Mouse (Mus musculus) forebrain, embryonic 11.5 days (tissue): ENCODE results near the gene Gm11060. TPM values are rescaled to one million over a fixed set of nuclear protein-coding genes. Genes with fewer than 3 reads are reported as not detected.

Experiments
- ATAC-seq: fragments of 200-750 bp; cut with Nextera tagmentation; replicated peaks from 2 replicates; pipeline ENCODE4 v1.8.0; 2017; ENCODE audit warnings: moderate TSS enrichment; ENCODE audit not compliant: low FRiP score
- DNase-seq: peaks from one replicate; pipeline ENCODE4 v3.0.0-alpha.2; 2017; ENCODE audit warnings: low spot score
- H3K27ac ChIP-seq: fragments of 300-500 bp; sonication (generic); 2 replicates; pipeline ENCODE4 v1.5.1; 2014; ENCODE audit warnings: low read depth, low read length
- H3K27me3 ChIP-seq: fragments of 300-500 bp; sonication (generic); 2 replicates; pipeline ENCODE4 v1.6.1; 2014; ENCODE audit warnings: mild to moderate bottlenecking, low read length, mixed read lengths; ENCODE audit not compliant: control insufficient read depth, insufficient read depth
- H3K36me3 ChIP-seq: fragments of 300-500 bp; sonication (generic); 2 replicates; pipeline ENCODE4 v1.6.1; 2014; ENCODE audit warnings: mild to moderate bottlenecking, low read length, moderate library complexity, mixed read lengths; ENCODE audit not compliant: control insufficient read depth, insufficient read depth
- H3K4me1 ChIP-seq: fragments of 300-500 bp; sonication (generic); replicated peaks from 2 replicates; pipeline ENCODE4 v1.6.1; 2014; ENCODE audit warnings: low read length, mixed read lengths; ENCODE audit not compliant: control insufficient read depth, insufficient read depth
- H3K4me2 ChIP-seq: fragments of 300-500 bp; sonication (generic); 2 replicates; pipeline ENCODE4 v1.6.1; 2014; ENCODE audit warnings: low read depth, mild to moderate bottlenecking, low read length, moderate library complexity, mixed read lengths; ENCODE audit not compliant: severe bottlenecking
- H3K4me3 ChIP-seq: fragments of 300-500 bp; sonication (generic); 2 replicates; pipeline ENCODE4 v1.5.1; 2014; ENCODE audit warnings: low read depth, low read length
- H3K9ac ChIP-seq: fragments of 300-500 bp; sonication (generic); 2 replicates; pipeline ENCODE4 v1.6.1; 2014; ENCODE audit warnings: low read length
- H3K9me3 ChIP-seq: fragments of 300-500 bp; sonication (generic); 2 replicates; pipeline ENCODE4 v1.6.1; 2016; ENCODE audit warnings: low read length, mixed read lengths; ENCODE audit not compliant: control insufficient read depth
- WGBS: fragments of 180-500 bp; shearing (Covaris S2); extraction: QIAGEN DNeasy Blood & Tissue Kit; methylation state at CpG from one replicate; pipeline ENCODE4 v1.1.7; 2014; 5-methylcytosine and 5-hydroxymethylcytosine counted together
- polyA plus RNA-seq: library from polyadenylated mRNA; unstranded; fragments of >200 nt; fragmentation: Nextera tagmentation; extraction: Ambion mirVana; gene quantifications from 2 replicates; pipeline ENCODE4 v1.2.1, GENCODE M21; 2014

Gene Gm11060
- polyA plus RNA-seq, 1 experiment from 2014 or later = not detected

GRCm38 (mm10) chr2:105077151-105077550, 14.7 kb upstream of the Gm11060 start:
- 92% methylated on average over 7 of the region's 7 CpGs for WGBS

DNA sequence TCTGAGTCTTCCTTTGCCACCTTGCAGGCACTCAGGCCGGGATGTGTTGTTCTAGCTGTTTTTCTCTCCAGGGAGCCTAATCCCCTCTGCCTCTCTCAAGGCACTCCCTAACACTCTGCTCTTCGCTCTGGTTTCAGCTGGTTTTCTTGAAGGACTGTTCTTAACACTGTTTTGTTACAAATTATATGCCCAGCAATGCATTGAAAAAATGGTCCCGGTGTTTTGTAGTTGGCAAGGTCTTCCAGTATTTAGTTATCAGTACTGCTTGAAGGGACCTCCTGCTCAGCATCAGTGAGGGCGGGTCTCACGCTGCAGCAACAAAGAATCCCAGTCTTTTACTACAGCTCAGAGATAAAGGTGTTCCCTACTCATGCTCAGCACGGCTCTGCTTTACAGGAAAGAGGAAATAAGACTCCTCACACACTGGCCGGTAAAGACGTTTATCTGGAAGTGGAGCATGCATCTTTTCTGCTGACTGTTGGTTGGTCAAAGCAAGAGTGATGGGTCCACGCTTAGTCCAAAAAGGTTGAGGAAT, 9.5 kb upstream of the Gm11060 start:
- ATAC-seq = no peak
- Histone ChIP-seq H3K4me3 (no peak overlapping the region), H3K36me3 (no peaks in the 10 kb centered on the region), H3K9ac (no peak overlapping the region), H3K27ac (no peak overlapping the region), H3K9me3 (no peaks in the 10 kb centered on the region), H3K4me2 (no peak overlapping the region), H3K4me1 (no peaks in the 10 kb centered on the region), H3K27me3 (no peaks in the 10 kb centered on the region)
- DNase-seq = no peak
- WGBS = 24% methylated on average over 9 of the region's 9 CpGs

More at GRCm38 (mm10) chr2:105077151-105077550, 14.7 kb upstream of the Gm11060 start:
- ATAC-seq (no peak), DNase-seq (no peak)
- H3K4me2 ChIP-seq = no peak overlapping the region
- H3K4me3 ChIP-seq = no peak overlapping the region
- H3K27ac ChIP-seq = no peak overlapping the region
- no peaks in the 10 kb centered on the region for H3K9me3 ChIP-seq
- H3K36me3 ChIP-seq = no peaks in the 10 kb centered on the region
- no peaks in the 10 kb centered on the region for H3K27me3 ChIP-seq
- no peaks in the 10 kb centered on the region for H3K4me1 ChIP-seq
- no peak overlapping the region for H3K9ac ChIP-seq

- no peak overlapping the region for H3K4me3 ChIP-seq
- WGBS = 73% methylated on average over 4 of the region's 4 CpGs
- no peaks in the 10 kb centered on the region for H3K4me1 ChIP-seq
- no peaks in the 10 kb centered on the region for H3K27me3 ChIP-seq
- no peaks in the 10 kb centered on the region for H3K9me3 ChIP-seq
- H3K4me2 ChIP-seq = no peak overlapping the region
- ATAC-seq (no peak), DNase-seq (no peak)
- H3K27ac ChIP-seq = no peak overlapping the region
- no peaks in the 10 kb centered on the region for H3K36me3 ChIP-seq
- no peak overlapping the region for H3K9ac ChIP-seq
Measured at GRCm38 (mm10) chr2:105084035-105084434, 7.8 kb upstream of the Gm11060 start.

DNA sequence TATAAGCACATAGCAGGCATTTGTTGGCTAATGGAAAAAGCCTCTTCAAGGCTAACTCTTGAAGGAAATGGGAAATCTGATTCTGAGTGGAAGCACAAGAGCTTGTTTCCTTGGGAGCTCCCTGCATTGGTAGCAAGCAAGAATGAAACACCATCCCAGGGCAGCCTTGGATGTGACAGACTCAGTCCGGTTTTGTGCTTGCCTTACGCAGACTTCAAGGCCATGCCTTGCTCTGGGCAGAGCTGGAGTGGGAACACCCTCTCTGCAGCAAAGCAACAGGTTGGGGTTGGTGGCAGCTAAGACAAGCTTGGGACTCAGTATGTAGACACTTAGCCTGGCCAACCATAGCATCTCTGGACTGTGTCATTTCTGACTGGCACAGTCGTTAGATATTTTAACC, 5.7 kb upstream of the Gm11060 start:
- DNase-seq (no peak), ATAC-seq (no peak)
- Histone ChIP-seq H3K9me3 (no peaks in the 10 kb centered on the region), H3K4me3 (no peak overlapping the region), H3K27ac (no peak overlapping the region), H3K4me1 (no peaks in the 10 kb centered on the region; the same call in 1 of the 2 replicates), H3K27me3 (no peaks in the 10 kb centered on the region), H3K9ac (no peak overlapping the region), H3K36me3 (no peaks in the 10 kb centered on the region), H3K4me2 (no peak overlapping the region)
- 96% methylated on average over 3 of the region's 3 CpGs for WGBS

DNA sequence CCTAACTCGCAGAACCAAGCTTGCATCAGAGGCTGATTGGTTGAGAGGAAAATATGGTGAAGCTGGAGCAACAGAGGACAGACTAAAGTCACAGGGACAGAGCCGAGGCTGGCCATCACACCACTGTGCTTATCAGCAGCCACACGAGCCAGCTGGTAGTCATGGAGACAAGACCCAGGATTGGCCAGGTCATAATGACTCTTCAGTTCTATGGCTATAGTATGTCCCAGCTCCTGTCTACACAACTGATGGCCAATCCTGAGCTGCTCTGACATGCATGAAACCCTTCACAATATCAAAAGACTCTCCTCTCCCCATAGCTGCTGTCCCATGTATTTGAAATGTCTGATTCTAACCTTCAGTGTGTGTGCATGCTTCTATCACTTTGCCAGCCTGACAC, 3.8 kb upstream of the Gm11060 start:
- Histone ChIP-seq H3K4me2 (no peak overlapping the region), H3K9ac (no peak overlapping the region), H3K27ac (no peak overlapping the region), H3K27me3 (no peaks in the 10 kb centered on the region), H3K9me3 (no peaks in the 10 kb centered on the region), H3K4me3 (no peak overlapping the region), H3K36me3 (no peaks in the 10 kb centered on the region), H3K4me1 (no peaks in the 10 kb centered on the region; the same call in 1 of the 2 replicates)
- WGBS = 89% methylated on average over 3 of the region's 3 CpGs
- ATAC-seq (no peak), DNase-seq (no peak)

DNA sequence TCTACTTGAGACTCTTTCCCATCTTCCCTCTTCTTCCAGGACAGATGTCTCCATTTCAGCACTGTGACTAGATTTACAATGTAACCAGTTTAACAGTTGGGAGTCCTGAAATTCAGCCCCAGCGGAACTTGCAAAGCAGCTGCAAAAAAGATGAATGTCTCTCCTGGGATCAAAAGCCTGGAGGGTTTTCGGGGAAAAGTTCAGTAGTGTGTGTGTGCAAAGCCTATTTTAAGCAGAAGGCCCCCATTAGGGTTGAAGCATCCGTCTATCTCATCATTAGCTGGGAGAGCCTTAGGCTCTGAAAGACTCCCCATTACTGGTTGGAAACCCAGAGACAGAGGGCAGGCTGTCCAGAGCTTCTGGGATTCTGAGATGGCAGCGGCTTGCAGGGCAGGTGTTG, 2.7 kb upstream of the Gm11060 start:
- WGBS = 79% methylated on average over 4 of the region's 4 CpGs
- Histone ChIP-seq H3K27me3 (no peaks in the 10 kb centered on the region), H3K4me1 (no peaks in the 10 kb centered on the region; the same call in 1 of the 2 replicates), H3K36me3 (no peaks in the 10 kb centered on the region), H3K4me2 (no peak overlapping the region), H3K27ac (no peak overlapping the region), H3K9me3 (no peaks in the 10 kb centered on the region), H3K9ac (no peak overlapping the region), H3K4me3 (no peak overlapping the region)
- DNase-seq (no peak), ATAC-seq (no peak)

GRCm38 (mm10) chr2:105089581-105090508, 2.0 kb upstream of the Gm11060 start:
- no peaks in the 10 kb centered on the region for H3K27me3 ChIP-seq
- WGBS = 55% methylated on average over 7 of the region's 7 CpGs
- 0 out of 2 replicates have a peak overlapping the region, but pooled peaks have one; percentile 12 for H3K27ac ChIP-seq
- no peaks in the 10 kb centered on the region for H3K9me3 ChIP-seq
- ATAC-seq (peak; percentile 55), DNase-seq (no peak)
- no peaks in the 10 kb centered on the region for H3K36me3 ChIP-seq
- no peak overlapping the region for H3K4me2 ChIP-seq
- H3K4me1 ChIP-seq = no peaks in the 10 kb centered on the region; the same call in 1 of the 2 replicates
- H3K9ac ChIP-seq = no peak overlapping the region
- H3K4me3 ChIP-seq = no peak overlapping the region

DNA sequence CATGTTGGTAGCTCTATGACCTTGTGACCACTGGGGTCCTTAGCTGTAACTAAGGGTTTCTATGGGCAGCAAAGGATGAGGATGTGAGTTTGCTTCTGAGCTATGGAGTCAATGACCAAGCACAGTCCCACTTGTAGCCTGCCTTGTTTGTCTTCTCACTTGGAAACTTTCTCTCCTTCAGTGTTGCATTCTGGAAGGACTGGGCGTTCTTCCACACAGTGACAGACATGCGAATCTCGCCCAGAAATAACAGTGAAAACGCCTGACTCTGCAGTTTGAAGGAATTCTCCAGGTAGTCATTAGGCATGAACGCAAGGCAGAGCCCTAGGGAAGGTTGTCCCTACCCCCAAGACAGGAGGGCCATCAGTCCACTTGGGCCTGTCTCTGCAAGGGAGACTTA, 827 bp upstream of the Gm11060 start:
- Histone ChIP-seq H3K9me3 (no peaks in the 10 kb centered on the region), H3K36me3 (no peaks in the 10 kb centered on the region), H3K9ac (no peak overlapping the region), H3K4me2 (no peak overlapping the region), H3K4me3 (no peak overlapping the region), H3K27ac (no peak overlapping the region), H3K4me1 (no peaks in the 10 kb centered on the region; the same call in 1 of the 2 replicates), H3K27me3 (no peaks in the 10 kb centered on the region)
- WGBS = 87% methylated on average over 5 of the region's 5 CpGs
- ATAC-seq (no peak), DNase-seq (no peak)
